Mouse (Mus musculus): ENCODE data around the gene Ugt1a2. TPM values are rescaled to one million over a fixed set of nuclear protein-coding genes. Genes with fewer than 3 reads are reported as not detected.

Ugt1a2 gene
- not detected for polyA plus RNA-seq (2017; shearing (Covaris generic))

GRCm38 (mm10) chr1:88200456-88200855 is at the start of gene Ugt1a2:
Ugt1a2 (plus strand) TSS chr1:88200601.

DNA sequence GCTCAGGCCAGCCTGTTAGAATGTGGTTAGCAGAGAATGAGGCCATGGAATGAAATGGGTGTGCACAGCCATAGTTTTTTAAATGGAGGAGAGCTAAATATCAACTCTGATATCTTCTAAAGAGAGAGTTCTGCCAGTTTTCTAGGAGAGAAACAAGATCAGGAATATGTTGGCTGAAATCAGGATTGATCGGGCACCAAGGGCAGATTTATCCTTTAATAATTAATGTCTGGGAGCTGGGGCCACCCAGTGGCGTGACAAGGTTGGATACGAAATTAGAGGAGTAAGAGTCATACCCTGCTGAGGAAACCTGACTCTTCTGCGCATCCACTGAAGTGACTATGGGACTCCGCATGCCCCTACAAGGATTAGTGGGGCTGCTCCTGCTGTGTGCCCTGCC is 34.7 kb upstream of the Ugt1a2 start, which contains the start of gene Ugt1a5:
Ugt1a5 (plus strand) TSS at position 302 of the 400 bp plus-strand sequence.

GRCm38 (mm10) chr1:88205294-88205922 is 5.0 kb downstream of the Ugt1a2 start, which contains the start of gene Dnajb3:
Dnajb3 (minus strand) TSS chr1:88205782.

DNA sequence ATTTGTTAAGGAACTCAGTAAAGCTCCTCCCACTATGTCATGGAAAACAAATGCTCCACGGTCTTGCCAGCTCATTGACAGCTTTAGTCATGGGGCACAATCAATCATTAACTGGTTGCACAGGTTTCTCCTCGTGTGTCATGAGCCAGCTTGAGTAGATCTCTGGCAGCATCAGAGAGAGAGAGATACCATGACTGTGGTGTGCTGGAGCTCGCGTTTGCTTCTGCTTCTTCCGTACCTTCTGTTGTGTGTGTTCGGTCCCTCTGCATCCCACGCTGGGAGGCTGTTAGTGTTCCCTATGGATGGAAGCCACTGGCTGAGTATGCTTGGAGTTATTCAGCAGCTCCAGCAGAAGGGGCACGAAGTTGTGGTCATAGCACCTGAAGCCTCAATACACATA is 11.4 kb downstream of the Ugt1a2 start, which contains the start of gene Ugt1a1:
Ugt1a1 (plus strand) TSS at position 148 of the 400 bp plus-strand sequence.

DNA sequence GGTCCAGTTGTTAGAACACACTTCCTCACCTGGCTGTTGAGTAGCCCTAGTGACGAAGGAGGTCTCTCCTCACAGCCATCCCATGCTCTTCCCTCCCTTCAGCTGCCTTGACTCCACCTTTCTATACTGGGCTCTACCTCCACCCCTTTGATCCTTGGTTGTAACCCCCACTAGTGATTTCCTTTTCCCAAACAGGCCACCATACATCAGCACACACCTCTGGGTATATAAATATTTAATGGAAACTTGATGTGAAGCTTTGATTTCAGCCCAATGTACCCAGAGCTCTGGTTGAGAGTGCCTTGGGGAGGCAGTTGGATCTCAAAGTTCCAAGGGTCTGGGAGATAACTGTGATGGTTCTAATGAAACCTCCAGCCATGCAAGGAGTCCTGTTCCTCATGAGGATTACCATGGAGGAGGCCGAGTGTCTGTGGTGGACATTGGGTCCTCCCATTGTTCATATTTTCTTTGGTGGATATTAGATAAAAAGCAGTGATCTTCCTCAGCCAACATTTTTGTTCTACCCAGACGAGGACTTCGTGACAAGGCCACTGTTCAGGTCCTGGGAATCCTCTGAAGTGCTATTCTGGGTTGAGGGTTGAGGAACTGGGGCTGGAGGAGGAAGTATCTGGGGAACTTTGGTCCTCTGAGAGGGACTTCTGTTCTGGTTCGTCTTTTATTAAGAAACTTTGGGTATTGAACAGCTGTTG is 26.4 kb downstream of the Ugt1a2 start, which contains the start of gene Mroh2a:
Mroh2a (plus strand) TSS at position 317 of the 710 bp plus-strand sequence.

Other genes starting within 250 kb of the Ugt1a2 start
- gene Usp40, start 192.1 kb upstream of the Ugt1a2 start, polyA plus RNA-seq (2017; shearing (Covaris generic)): 21.4 TPM
- not detected for gene Ugt1a10, start 145.2 kb upstream of the Ugt1a2 start, polyA plus RNA-seq (2017; shearing (Covaris generic))
- not detected for gene Ugt1a9, start 129.8 kb upstream of the Ugt1a2 start, polyA plus RNA-seq (2017; shearing (Covaris generic))
- gene Ugt1a8, start 112.8 kb upstream of the Ugt1a2 start, polyA plus RNA-seq (2017; shearing (Covaris generic)): not detected
- 0.86 TPM for gene Ugt1a7c, start 105.5 kb upstream of the Ugt1a2 start, polyA plus RNA-seq (2017; shearing (Covaris generic))
- gene Ugt1a6b, start 97.3 kb upstream of the Ugt1a2 start, polyA plus RNA-seq (2017; shearing (Covaris generic)): not detected
- gene Ugt1a6a, start 65.8 kb upstream of the Ugt1a2 start, polyA plus RNA-seq (2017; shearing (Covaris generic)): 0.14 TPM
- not detected for gene Ugt1a5, start 34.6 kb upstream of the Ugt1a2 start, polyA plus RNA-seq (2017; shearing (Covaris generic))
- gene Dnajb3, start 5.2 kb downstream of the Ugt1a2 start, polyA plus RNA-seq (2017; shearing (Covaris generic)): 1.0 TPM
- 0.12 TPM for gene Ugt1a1, start 11.4 kb downstream of the Ugt1a2 start, polyA plus RNA-seq (2017; shearing (Covaris generic))
- gene Mroh2a, start 26.4 kb downstream of the Ugt1a2 start, polyA plus RNA-seq (2017; shearing (Covaris generic)): 1.2 TPM
- 82.7 TPM for gene Hjurp, start 77.0 kb downstream of the Ugt1a2 start, polyA plus RNA-seq (2017; shearing (Covaris generic))
- gene Trpm8, start 77.1 kb downstream of the Ugt1a2 start, polyA plus RNA-seq (2017; shearing (Covaris generic)): not detected
- not detected for gene Spp2, start 206.4 kb downstream of the Ugt1a2 start, polyA plus RNA-seq (2017; shearing (Covaris generic))

Measured in CD4-positive, CD25-positive, alpha-beta regulatory T cell (primary cell).